Mouse (Mus musculus): ENCODE data around the gene Prkn.

- TF ChIP-seq CTCF (IDR thresholded peaks at IDR 0.05): no peak
- no peak for TF ChIP-seq EP300 (IDR thresholded peaks at IDR 0.05; ENCODE audit: insufficient read depth, low read depth, low read length)
- TF ChIP-seq POLR2A (IDR thresholded peaks at IDR 0.05; ENCODE audit: insufficient read depth, low read depth, low read length): no peak
These were observed 543.3 kb downstream of the Prkn start for GRCm38 (mm10) chr17:11383364-11383962.
